Mouse (Mus musculus): Measurements from ENCODE around the gene Lrrc25. TPM values are rescaled to one million over a fixed set of nuclear protein-coding genes. Genes with fewer than 3 reads are reported as not detected.
A peak's percentile ranks its signal among the peaks of the same experiment; 100 is the strongest.

The Lrrc25 gene
- polyA plus RNA-seq, 1 experiment from 2014 or later, result 1.6 TPM

DNA sequence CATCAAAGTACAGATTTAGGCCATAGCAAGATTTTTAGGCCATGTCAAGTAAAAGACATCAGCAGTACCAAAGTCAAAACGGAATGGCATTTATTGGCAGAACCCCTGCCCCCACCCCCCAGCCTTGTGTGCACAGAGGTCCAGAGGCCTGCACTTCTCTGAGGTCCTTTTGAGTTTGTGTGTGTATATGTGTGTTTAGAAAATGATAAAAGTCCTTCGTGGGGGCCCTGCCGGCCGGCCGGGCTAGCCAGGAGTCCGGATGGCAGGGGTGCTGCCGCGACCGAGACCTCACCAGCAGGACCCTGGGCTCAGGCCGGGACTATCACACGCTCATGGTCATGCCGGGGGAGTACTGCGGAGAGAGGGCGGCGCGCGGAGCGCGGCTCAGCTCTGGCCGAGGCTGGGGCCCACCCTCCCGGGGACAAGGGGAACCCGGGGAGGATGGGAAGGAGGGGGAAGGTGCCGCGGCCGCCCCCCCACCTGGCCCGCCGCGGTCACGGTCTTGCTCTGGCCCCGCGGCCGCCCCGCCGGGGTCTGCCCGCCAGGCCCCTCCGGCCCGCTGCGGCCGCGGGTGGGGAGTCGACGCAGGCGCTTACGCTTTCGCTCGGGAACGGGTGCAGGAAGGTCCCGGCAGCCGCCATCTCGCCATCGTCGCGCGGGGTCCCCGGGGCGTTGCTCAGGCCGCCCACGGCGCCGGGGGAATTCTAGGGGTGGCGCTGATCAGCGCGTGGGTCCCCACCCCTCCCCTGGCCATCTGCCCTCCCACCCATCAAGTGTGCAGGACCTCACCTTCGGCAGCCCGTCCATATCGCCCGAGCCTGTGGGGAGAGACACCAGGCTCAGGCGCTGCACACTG is 18.3 kb upstream of the Lrrc25 start:
- Histone ChIP-seq H3K4me2 (replicated peaks) (peak overlapping the region; percentile 71), H3K4me1 (replicated peaks; ENCODE audit: control insufficient read depth, insufficient read depth, low read length) (peaks cover 65% of the 10 kb centered on the region), H3K27me3 (ENCODE audit: control insufficient read depth, insufficient read depth, low read length) (no peaks in the 10 kb centered on the region; the same call in 1 of the 2 replicates), H3K9ac (peak overlapping the region; percentile 61), H3K36me3 (replicated peaks; ENCODE audit: control insufficient read depth, insufficient read depth) (peaks cover 25% of the 10 kb centered on the region), H3K27ac (0 out of 2 replicates have a peak overlapping the region, but pooled peaks have one; percentile 9), H3K9me3 (ENCODE audit: control insufficient read depth, low read length) (no peaks in the 10 kb centered on the region), H3K4me3 (replicated peaks; ENCODE audit: low read length) (peak overlapping the region; percentile 38)
- DNase-seq (ENCODE audit: low spot score), result no peak
- WGBS, result 6% methylated on average over 55 of the region's 68 CpGs
- ATAC-seq (ENCODE audit: low FRiP score), result no peak

DNA sequence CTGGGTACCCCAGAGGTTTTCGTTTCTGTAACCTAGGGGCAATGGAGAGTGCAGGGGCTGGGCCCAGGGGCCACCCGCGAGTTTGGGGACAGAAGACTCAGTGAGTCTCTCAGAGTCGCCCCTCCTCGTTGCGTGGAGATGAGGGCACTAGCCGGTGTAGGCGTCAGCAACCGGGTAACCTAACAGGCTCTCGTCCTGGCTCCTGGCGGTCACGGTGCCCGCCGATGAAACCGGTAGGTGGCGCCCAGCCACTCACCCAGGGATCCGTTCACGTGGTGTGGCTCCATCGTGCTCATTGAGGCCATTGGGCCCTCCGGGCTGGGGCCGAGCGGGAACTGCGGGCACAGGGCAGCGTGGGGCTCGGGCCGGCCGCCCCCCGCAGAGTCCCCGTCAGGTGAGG is 17.7 kb upstream of the Lrrc25 start:
- Histone ChIP-seq H3K27ac (0 out of 2 replicates have a peak overlapping the region, but pooled peaks have one; percentile 9), H3K4me3 (replicated peaks; ENCODE audit: low read length) (peak overlapping the region; percentile 38), H3K9me3 (ENCODE audit: control insufficient read depth, low read length) (no peaks in the 10 kb centered on the region), H3K4me2 (replicated peaks) (peak overlapping the region; percentile 71), H3K27me3 (ENCODE audit: control insufficient read depth, insufficient read depth, low read length) (no peaks in the 10 kb centered on the region; the same call in 1 of the 2 replicates), H3K36me3 (replicated peaks; ENCODE audit: control insufficient read depth, insufficient read depth) (peaks cover 25% of the 10 kb centered on the region), H3K4me1 (replicated peaks; ENCODE audit: control insufficient read depth, insufficient read depth, low read length) (peaks cover 65% of the 10 kb centered on the region), H3K9ac (peak overlapping the region; percentile 61)
- DNase-seq (ENCODE audit: low spot score) (peak; percentile 74), ATAC-seq (ENCODE audit: low FRiP score) (peak; percentile 18)
- 1% methylated on average over 29 of the region's 29 CpGs for WGBS

DNA sequence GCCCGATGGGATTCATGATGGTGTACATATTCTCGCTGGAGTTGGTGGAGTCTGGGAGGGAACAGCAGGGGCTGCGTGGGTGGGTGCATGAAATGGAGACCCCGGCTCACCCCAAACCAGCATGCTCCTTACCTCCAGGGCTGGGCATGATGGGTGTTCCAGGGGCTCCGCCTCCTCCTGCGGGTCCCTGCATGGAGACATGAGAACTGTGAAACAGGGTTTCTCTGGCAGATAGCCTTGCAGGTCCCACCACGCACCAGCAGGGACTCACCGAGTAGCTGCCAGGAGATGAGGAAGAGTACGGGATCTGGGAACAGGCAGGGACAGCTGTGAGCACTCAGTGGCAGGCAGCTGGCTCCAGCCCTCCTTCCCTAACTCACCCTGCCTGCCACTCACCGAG is 17.2 kb upstream of the Lrrc25 start:
- peaks cover 65% of the 10 kb centered on the region for H3K4me1 ChIP-seq (replicated peaks; ENCODE audit: control insufficient read depth, insufficient read depth, low read length)
- DNase-seq (ENCODE audit: low spot score), result no peak
- peak overlapping the region; percentile 71 for H3K4me2 ChIP-seq (replicated peaks)

DNA sequence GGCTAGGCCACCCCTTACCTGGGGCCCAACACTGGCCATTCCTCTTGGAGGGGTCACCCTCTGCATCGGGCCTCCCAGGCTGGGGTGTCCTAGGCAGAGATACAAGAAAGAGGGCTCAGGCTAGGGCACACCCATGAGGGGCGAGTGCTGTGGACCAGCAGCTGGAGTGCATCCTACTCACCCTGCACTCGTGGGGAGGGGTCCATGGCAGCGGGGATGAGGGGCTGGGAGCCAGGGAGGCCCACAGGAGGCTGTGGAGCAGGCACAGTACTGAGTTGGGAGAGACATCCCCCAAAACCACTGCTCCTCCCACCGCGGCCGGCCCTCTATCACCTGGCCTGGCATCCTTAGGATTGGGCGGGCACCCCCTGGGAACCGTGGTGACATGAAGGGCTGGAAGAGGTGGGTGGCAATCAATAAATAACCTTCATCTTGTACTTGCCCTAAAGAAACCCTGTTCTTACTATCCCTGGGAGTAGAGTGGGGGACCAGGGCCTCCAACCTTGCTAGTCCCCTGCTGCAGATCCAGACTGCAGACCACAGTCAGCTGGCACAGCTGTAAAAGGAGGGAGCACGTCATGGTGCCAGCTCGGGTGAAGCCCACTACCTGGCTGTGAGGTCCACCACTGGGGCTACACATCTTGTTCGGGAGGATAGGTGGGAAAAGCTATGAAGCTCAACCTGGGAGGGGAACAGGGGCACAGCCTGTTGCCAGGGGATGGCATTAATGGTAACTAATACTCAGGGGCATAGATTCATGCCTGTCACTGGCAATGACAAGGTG is 16.3 kb upstream of the Lrrc25 start:
- Histone ChIP-seq H3K9me3 (ENCODE audit: control insufficient read depth, low read length) (no peaks in the 10 kb centered on the region), H3K4me1 (replicated peaks; ENCODE audit: control insufficient read depth, insufficient read depth, low read length) (peaks cover 63% of the 10 kb centered on the region), H3K27me3 (ENCODE audit: control insufficient read depth, insufficient read depth, low read length) (no peaks in the 10 kb centered on the region; the same call in 1 of the 2 replicates), H3K9ac (no peak overlapping the region), H3K27ac (no peak overlapping the region), H3K36me3 (replicated peaks; ENCODE audit: control insufficient read depth, insufficient read depth) (peaks cover 25% of the 10 kb centered on the region), H3K4me3 (replicated peaks; ENCODE audit: low read length) (no peak overlapping the region), H3K4me2 (replicated peaks) (no peak overlapping the region)
- WGBS, result 87% methylated on average over 12 of the region's 12 CpGs
- DNase-seq (ENCODE audit: low spot score) (no peak), ATAC-seq (ENCODE audit: low FRiP score) (no peak)

More for the DNA sequence above, 17.2 kb upstream of the Lrrc25 start:
- peaks cover 25% of the 10 kb centered on the region for H3K36me3 ChIP-seq (replicated peaks; ENCODE audit: control insufficient read depth, insufficient read depth)
- peak overlapping the region; percentile 61 for H3K9ac ChIP-seq
- WGBS, result 15% methylated on average over 10 of the region's 10 CpGs
- H3K9me3 ChIP-seq (ENCODE audit: control insufficient read depth, low read length), result no peaks in the 10 kb centered on the region
- H3K27ac ChIP-seq, result no peak overlapping the region
- ATAC-seq (ENCODE audit: low FRiP score), result no peak
- no peaks in the 10 kb centered on the region; the same call in 1 of the 2 replicates for H3K27me3 ChIP-seq (ENCODE audit: control insufficient read depth, insufficient read depth, low read length)
- H3K4me3 ChIP-seq (replicated peaks; ENCODE audit: low read length), result peak overlapping the region; percentile 38

DNA sequence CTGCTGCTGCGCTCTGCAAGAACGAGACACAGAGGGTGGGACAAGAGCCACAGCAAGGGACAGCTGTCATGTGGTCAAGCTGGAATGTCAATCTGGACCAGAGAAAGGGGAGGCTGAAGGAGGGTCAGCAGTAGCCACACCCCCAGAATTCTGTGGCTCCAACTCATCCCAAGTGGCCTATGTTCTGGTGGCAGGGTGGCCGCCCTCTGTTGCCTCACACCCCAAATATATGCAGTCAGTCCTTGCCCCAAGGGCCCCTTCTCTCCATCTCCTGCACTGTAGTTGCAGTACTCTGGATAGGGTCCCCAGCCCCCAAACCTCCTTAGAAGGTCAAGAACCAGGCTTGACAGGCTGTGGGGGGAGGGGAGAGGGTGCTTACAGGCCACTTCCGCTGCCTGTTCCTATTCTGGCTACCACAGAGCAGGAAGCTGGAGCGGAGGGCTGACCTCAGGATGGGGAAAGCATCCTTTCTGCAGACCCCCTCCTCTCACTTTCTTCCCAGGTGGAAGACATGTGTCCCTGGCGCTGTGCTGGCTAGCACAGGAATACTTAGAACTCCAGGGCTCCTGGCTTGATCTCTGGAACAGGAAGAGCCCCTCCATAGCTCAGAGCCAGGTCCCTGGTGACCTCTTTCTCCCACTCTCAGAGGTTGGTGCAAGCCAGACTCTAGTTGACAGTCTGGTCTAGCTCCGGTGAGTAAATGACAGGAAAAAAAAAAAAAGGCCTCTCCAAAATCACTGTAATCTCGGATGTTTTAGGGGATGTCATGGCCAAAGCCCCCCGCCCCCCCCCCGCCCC is 15.3 kb upstream of the Lrrc25 start:
- DNase-seq (ENCODE audit: low spot score) (no peak), ATAC-seq (ENCODE audit: low FRiP score) (0 out of 2 replicates have a peak, but pooled peaks have one; percentile 10)
- Histone ChIP-seq H3K9me3 (ENCODE audit: control insufficient read depth, low read length) (no peaks in the 10 kb centered on the region), H3K9ac (peak overlapping the region; percentile 33), H3K27me3 (ENCODE audit: control insufficient read depth, insufficient read depth, low read length) (no peaks in the 10 kb centered on the region; the same call in 1 of the 2 replicates), H3K27ac (peak overlapping the region; percentile 87), H3K4me1 (replicated peaks; ENCODE audit: control insufficient read depth, insufficient read depth, low read length) (peaks cover 53% of the 10 kb centered on the region), H3K4me2 (replicated peaks) (peak overlapping the region; percentile 53), H3K4me3 (replicated peaks; ENCODE audit: low read length) (peak overlapping the region; percentile 12; the same call in 1 of the 2 replicates), H3K36me3 (replicated peaks; ENCODE audit: control insufficient read depth, insufficient read depth) (peaks cover 24% of the 10 kb centered on the region)
- WGBS, result 12% methylated on average over 10 of the region's 10 CpGs

DNA sequence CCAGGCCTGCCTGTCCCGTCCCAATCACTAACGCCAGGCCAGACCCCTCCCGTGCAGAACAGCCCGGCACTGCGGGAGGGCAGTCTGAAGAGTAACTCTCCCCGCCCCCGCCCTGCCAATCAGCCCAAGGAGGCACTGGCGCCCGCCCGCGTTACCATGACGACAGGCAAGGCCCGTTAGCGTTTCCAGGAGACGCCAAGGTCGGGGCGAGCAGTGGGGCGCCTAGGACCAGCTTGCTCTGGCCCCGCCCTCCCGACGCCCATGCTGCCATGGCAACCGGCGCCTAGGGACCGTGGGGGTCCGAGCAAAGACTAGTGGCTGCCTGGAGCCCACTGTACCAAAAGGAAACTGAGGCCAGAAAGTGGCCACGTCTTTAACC is 14.7 kb upstream of the Lrrc25 start:
- 1% methylated on average over 26 of the region's 26 CpGs for WGBS
- H3K4me2 ChIP-seq (replicated peaks), result peak overlapping the region; percentile 53
- peaks cover 49% of the 10 kb centered on the region for H3K4me1 ChIP-seq (replicated peaks; ENCODE audit: control insufficient read depth, insufficient read depth, low read length)
- H3K9ac ChIP-seq, result peak overlapping the region; percentile 33
- H3K27ac ChIP-seq, result peak overlapping the region; percentile 87
- H3K9me3 ChIP-seq (ENCODE audit: control insufficient read depth, low read length), result no peaks in the 10 kb centered on the region
- DNase-seq (ENCODE audit: low spot score) (peak; percentile 84), ATAC-seq (ENCODE audit: low FRiP score) (peak; percentile 68)
- H3K4me3 ChIP-seq (replicated peaks; ENCODE audit: low read length), result peak overlapping the region; percentile 12; the same call in 1 of the 2 replicates
- no peaks in the 10 kb centered on the region; the same call in 1 of the 2 replicates for H3K27me3 ChIP-seq (ENCODE audit: control insufficient read depth, insufficient read depth, low read length)
- H3K36me3 ChIP-seq (replicated peaks; ENCODE audit: control insufficient read depth, insufficient read depth), result peaks cover 18% of the 10 kb centered on the region; the same call in 1 of the 2 replicates

DNA sequence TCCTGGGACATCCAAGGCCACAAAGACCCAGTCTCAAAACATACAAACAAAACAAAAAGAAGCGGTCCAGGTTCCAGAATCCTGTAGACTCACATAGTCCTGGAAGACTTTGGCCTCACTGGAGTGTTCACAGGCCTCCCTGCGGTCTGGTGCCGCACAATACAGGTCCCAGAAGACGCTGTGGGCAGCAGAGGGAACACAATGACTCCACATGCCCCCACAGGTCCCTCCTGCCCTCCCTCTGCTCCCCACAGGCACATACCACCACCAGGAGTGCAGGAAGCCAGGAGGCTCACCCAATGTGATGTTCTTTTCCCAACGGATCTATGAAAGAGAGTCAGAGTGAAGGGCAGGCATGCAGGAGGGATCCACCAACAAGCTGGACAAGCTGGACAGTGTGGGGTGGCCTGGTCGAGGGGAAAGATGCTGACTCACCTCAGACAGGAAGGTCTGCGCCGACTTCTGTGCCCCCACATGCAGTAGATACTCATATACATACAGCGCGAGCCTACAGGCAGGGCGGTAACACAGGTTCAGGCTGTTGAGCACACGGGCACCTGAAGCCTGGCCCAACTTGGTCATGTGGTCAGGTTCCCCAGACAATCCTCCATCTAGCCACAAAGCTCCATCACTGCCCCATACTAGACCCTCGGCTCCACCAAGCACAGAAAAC is 13.7 kb upstream of the Lrrc25 start:
- H3K4me1 ChIP-seq (replicated peaks; ENCODE audit: control insufficient read depth, insufficient read depth, low read length), result peaks cover 52% of the 10 kb centered on the region
- 92% methylated on average over 13 of the region's 13 CpGs for WGBS
- ATAC-seq (ENCODE audit: low FRiP score), result no peak

DNA sequence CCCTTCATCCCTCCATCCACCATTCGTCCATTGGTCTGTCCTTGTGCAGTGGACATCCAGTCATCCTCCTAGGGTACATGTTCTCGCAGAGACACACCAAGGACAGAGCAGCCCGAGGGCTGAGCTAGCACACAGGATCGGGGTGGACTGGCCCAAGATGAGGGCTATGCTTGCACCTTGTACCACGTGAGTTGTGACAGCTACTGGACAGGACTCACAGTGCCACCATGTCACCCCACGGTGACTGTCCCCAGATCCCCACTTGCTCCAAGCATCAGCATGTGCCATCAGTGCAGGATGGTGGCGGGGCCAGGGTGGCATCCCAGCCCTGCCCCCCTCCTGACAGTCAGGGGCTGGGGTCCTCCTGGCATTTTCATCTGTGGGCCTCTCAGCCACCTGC is 11.4 kb upstream of the Lrrc25 start:
- Histone ChIP-seq H3K9ac (no peak overlapping the region), H3K27ac (no peak overlapping the region), H3K9me3 (ENCODE audit: control insufficient read depth, low read length) (no peaks in the 10 kb centered on the region), H3K4me3 (replicated peaks; ENCODE audit: low read length) (no peak overlapping the region), H3K4me1 (replicated peaks; ENCODE audit: control insufficient read depth, insufficient read depth, low read length) (peaks cover 46% of the 10 kb centered on the region), H3K27me3 (ENCODE audit: control insufficient read depth, insufficient read depth, low read length) (no peaks in the 10 kb centered on the region), H3K36me3 (replicated peaks; ENCODE audit: control insufficient read depth, insufficient read depth) (peaks cover 5% of the 10 kb centered on the region; the same call in 1 of the 2 replicates), H3K4me2 (replicated peaks) (no peak overlapping the region)
- DNase-seq (ENCODE audit: low spot score) (no peak), ATAC-seq (ENCODE audit: low FRiP score) (no peak)
- 83% methylated on average over 7 of the region's 7 CpGs for WGBS

More for the DNA sequence above, 13.7 kb upstream of the Lrrc25 start:
- H3K27me3 ChIP-seq (ENCODE audit: control insufficient read depth, insufficient read depth, low read length), result no peaks in the 10 kb centered on the region
- no peak overlapping the region for H3K4me2 ChIP-seq (replicated peaks)
- DNase-seq (ENCODE audit: low spot score), result no peak
- peak overlapping the region; percentile 87; the same call in 1 of the 2 replicates for H3K27ac ChIP-seq
- H3K9me3 ChIP-seq (ENCODE audit: control insufficient read depth, low read length), result no peaks in the 10 kb centered on the region
- H3K9ac ChIP-seq, result no peak overlapping the region
- peaks cover 8% of the 10 kb centered on the region; the same call in 1 of the 2 replicates for H3K36me3 ChIP-seq (replicated peaks; ENCODE audit: control insufficient read depth, insufficient read depth)
- no peak overlapping the region for H3K4me3 ChIP-seq (replicated peaks; ENCODE audit: low read length)
